Mouse (Mus musculus) neural tube, embryonic 10.5 days (tissue): ENCODE measurements around the gene Hormad1.
"Not testable (repeated sequence)": the region's sequence is repeated elsewhere in the genome, so short reads cannot be mapped to it uniquely, and the experiment has no call there.

Source experiments
- DNase-seq: peaks from one replicate; pipeline ENCODE4 v3.0.0-alpha.2; 2017; ENCODE audit warnings: low spot score; ENCODE audit errors: extremely low spot score

The Hormad1 gene

DNA sequence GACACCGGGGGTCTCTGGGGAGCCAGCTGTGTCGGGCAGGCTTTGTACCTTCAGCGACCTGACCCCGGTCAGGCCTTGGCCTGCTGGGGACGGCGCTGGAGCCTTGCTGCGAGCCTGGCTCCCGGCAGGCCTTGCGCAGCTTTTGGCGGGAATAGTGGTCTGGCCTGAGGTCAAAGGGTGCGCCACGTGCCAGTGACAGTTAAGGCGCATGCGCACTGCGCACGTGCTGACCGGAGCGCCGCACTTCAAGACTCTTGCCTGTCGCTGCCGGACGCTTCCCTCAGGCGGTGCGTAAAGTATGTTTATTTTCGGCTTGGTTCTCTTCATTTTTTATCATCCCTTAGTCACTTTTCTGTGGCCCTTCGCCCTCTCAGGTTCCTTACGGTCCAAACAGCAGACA is at the start of gene Hormad1:
Gene Hormad1 (plus strand): TSS at position 241 of the 400 bp plus-strand sequence.
- no peak for DNase-seq

DNA sequence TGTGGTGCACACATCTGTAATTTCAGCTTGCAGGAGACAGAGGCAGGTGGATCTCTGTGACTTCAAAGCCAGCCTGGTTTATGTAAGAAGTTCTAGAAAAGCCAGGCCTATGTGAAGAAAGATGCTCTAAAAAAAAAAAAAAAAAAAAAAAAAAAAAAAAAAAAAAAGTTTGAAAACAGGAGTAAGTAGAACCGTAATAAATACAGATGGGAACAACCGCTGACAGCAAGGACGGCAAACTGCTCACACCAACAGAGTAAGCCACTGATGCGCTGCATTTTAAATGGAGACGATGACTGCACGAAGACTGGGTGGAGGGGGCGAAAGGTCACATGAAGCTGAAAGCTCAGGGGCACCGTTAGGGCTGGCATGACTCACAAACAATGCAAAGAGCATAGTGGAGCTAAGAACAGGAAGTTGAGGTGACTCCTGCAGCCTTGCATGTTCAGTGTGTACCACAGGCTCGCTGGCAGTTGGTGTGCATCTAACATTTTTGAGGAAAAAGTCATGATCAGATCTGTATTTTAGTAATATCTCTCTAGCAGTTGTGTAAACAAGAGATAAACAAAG is 47.8 kb upstream of the Hormad1 start:
- DNase-seq: no peak

- no peak for DNase-seq
Measured at GRCm38 (mm10) chr3:95516614-95517041, 42.8 kb upstream of the Hormad1 start.

DNA sequence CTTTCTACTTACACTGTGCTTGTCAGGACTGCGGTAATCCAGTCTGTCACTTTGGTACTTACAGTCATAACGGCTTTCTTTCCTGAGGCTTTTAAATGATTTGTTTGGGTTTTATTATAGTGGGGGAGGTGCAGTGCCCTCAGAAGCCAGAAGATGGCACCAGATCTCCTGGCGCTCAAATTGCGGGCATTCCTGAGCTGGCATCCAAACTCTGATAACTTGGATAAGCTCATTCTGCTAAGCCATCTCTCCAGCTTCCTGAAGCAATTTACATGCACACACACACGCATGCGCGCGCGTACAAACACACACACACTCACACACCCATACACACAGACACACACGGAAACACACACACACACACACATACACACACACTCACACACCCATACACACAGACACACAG is 42.0 kb upstream of the Hormad1 start:
- peak; percentile 71 for DNase-seq

DNA sequence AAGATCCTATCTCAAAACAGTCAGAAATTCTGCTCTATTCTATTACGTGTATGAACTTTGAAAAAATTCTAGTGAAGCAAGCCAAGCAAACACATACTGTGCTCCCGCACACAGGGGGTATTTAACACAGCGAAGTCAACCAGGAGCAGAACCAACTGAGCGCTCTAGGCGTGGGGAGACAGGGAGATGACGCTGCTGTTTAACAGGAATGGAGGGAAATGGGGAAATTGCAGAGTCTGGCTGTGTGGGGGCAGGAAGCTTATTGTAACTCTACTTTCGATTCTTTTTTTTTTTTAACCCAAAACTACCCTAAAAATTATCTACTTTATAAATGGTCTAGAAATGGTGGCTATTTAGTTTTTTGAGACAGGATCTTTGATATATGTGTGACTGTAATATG is 40.6 kb upstream of the Hormad1 start:
- no peak for DNase-seq

DNA sequence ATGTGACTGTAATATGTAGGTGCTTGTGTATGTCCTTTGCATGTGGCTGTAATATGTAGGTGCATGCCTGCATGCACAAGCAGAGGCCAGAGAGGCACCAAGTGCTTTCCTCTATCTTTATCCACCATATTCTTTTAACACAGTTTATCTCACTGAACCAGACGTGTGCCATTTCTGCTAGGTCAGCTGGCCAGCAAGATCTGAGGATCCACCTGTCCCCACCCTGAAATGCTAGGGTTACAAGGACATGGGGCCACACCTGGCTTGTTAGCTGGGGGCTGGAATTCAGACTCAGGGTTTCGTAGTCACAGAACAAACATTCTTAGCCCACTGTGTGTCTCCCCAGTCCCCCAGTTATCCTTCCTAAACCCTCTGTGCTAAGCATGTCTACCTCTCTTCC is 40.2 kb upstream of the Hormad1 start:
- no peak for DNase-seq

DNA sequence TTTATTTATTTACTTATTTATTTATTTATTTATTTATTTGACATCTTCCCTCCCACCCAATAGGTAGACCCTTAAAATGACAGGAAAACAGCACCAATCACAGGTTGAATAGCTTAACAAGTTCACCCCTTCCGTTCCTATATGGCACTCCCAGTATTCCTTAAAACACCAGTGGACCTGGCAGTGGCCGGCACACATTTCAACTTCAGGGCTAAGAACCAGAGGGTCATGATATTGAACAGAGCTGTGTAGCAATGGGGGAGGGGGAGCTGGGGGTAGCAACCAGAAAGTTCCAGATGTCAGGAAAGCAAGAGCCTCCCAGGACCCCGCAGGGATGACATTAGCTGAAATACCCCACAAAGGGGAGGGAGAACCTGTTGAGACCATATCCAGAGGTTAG is 39.4 kb upstream of the Hormad1 start:
- no peak for DNase-seq

DNA sequence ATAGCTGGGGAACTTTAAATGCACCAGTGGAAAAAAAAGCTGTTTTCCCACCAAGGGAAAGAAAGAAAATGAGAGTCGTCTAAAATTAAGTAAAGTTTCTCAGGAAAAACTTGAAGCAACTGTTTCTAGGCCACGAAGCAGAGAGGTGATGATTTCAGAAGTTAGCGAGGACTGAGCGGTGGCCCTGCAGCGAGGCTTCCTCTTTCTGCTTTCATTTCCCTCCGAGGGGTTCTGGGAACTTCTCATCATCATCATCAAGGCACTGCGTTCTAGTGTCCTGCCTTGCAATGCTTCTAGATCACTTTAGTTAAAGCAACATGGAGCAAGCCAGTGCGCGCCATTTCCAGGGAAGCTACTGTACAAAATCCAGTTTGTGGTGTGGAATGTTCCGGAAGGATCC is 38.3 kb upstream of the Hormad1 start:
- DNase-seq: no peak

DNA sequence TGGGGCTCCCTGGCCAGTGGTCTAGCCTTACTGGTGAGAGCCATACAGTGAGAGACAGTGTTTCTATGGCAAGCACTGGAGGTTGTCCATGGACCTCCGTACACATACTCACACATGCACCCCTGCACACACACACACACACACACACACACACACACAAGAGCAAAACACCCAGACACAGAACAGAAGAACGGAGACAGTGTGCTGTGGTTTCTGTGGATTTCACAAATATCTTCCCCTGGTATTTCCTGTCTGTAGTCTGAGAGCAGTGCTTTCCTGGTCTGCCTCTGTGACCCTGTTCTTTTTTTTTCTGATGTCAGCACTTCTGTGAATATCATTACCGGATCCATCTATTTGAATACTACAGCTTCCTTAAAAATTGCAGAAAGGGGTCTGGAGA is 35.8 kb upstream of the Hormad1 start:
- no peak for DNase-seq

DNA sequence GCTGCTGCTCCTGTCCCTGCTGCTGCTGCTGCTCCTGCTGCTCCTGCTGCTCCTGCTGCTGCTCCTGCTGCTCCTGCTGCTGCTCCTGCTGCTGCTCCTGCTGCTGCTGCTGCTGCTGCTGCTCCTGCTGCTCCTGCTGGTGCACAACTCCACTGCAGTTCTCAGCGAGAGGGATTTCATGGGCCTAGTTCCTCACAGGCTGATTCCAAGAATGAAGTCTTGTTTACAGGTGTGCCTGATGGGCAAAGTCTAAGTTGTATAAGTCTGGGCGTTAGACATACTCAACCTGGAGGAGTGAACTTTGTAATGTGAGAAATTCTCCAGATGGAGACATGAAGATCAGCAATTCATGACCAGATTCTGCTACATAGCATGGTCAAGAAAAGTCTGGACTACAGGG is 34.8 kb upstream of the Hormad1 start:
- DNase-seq: no peak

- no peak for DNase-seq
Measured at GRCm38 (mm10) chr3:95526111-95526510, 33.4 kb upstream of the Hormad1 start.

- no peak for DNase-seq
Measured at GRCm38 (mm10) chr3:95526622-95527211, 32.8 kb upstream of the Hormad1 start, which contains the start of gene Ctss. Ctss (plus strand) TSS chr3:95526786.

GRCm38 (mm10) chr3:95529814-95530213 is 29.7 kb upstream of the Hormad1 start:
- DNase-seq: no peak

DNA sequence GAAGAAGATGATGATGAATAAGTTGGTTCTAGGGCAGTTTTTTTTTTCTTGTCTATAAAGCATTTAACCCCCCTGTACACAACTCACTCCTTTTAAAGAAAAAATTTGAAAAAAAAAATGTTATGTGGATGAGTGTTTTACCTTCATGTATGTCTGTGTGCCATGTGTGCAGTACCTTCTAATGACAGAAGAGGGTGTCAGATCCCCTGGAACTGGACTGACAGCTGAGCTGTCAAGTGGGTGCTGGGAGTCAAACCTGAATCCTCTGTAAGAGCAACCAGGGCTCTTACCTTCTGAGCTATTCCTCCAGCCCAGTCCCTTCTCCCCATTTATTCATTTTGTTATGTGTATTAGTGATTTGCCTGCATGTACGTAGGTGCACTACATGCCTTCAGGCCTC is 28.5 kb upstream of the Hormad1 start:
- no peak for DNase-seq

DNA sequence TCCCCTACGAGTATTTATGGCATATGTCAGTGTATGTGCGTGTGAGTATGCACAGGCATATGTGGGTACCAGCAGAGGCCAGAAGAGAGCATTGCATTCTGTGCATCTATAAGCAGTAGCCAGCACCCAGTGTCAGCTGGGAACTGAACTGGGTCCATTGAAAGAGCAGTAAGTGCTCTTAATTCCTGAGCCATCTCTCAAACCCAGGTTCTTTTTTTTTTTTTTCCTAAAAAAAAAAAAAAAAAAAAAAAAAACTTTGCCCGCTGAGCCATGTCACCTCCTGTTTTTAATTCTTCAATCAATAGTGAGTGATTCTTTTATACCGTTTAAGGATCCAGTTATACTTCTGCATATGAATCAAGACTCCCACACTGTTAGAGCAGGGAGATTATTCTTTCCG is 26.1 kb upstream of the Hormad1 start:
- DNase-seq: no peak

DNA sequence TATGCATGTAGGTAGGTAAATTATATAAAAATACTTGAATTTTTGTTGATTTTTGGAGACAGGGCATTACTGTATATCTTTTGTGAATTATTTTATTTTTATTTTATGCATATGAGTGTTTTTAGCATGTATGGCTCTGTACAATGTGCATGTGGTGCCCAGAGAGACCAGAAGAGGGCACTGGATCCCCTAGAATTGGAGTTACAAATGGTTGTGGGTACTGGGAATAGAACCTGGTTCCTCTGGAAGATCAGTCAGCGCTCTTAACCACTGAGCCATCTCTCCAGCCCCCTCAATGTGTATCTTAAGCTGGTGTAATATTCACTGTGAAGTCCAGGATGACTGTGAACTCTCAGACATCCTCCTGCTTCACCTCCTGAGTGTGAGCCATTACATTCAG is 24.6 kb upstream of the Hormad1 start:
- no peak for DNase-seq

DNA sequence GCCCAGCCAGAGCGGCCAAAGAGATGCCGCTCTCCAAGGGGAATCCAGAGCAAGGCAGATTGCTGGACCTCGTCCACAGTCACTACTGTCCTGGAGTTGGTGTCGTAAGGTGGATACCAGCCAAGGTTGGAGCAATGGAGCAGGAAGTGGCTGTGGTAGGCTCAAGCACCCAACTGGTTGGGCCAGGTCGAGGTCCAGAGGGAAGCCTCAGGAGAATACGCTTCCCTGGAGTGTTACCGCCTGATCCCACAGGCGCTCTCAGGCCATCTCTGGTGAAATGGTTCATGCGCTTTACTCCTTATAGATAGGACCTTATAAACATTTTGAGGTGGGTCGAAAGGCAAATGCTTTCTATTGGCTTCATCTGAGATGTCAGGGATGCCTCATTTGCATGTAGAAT is 20.5 kb upstream of the Hormad1 start:
- DNase-seq: no peak

DNA sequence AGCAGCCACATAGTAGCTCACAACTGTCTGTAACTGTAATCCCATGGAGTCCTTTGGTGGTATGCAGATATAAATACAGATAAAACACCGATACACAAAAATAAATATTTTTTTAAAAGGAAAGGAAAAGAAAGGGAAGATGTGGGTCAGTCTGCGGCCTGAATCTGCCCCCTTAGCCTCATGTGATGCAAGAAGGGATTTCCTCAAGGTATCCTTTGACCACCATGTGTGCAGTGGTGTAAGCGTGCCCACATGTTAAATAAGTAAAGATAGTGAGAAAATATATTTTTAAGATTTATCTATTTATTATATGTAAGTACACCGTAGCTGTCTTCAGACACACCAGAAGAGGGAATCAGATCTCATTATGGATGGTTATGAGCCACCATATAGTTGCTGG is 19.6 kb upstream of the Hormad1 start:
- DNase-seq: no peak

GRCm38 (mm10) chr3:95541186-95541585 is 18.3 kb upstream of the Hormad1 start:
- DNase-seq: not testable (repeated sequence)

DNA sequence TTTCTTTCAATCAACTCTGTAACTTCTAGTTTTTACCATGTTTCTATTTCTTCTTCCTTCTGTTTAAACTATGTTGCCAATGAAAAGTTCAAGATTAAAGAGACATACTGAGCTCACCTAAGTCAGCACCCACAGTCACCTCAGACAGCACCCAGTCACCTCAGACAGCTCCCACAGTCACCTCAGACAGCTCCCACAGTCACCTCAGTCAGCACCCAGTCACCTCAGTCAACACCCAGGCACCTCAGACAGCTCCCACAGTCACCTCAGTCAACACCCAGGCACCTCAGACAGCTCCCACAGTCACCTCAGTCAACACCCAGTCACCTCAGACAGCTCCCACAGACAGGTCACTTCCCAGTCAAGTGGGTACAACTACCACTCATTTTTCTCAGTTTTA is 17.3 kb upstream of the Hormad1 start:
- no peak for DNase-seq

GRCm38 (mm10) chr3:95542981-95543380 is 16.5 kb upstream of the Hormad1 start:
- DNase-seq: no peak

- no peak for DNase-seq
Measured at GRCm38 (mm10) chr3:95550176-95550575, 9.3 kb upstream of the Hormad1 start.

DNA sequence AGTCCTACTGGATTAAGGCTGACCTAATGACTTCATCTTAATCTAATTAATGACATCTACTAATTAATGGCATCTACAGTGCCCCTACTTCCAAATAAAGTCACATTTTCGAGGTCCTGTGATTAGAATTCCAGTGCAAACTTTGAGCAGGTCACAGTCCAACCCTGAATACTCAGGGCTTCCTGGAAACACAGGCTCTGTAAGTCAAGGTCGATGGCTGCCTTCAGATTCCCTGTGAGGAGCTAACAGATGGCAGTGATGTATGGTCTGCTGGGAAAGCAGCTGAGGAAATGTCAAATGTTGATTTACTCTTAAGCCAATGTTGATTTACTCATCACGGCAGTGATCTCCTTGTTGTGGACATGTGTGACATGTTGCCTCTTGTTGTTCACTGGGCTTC is 5.5 kb upstream of the Hormad1 start:
- no peak for DNase-seq

- DNase-seq: no peak
Measured at GRCm38 (mm10) chr3:95560738-95561137, 1.3 kb downstream of the Hormad1 start.
